Mouse (Mus musculus) MEL (cell line): ENCODE results near the gene Acad10. TPM values are rescaled to one million over a fixed set of nuclear protein-coding genes. Genes with fewer than 3 reads are reported as not detected.

ENCODE experiments used
- DNase-seq: peaks from one replicate; pipeline ENCODE4 v3.0.0; 2011; ENCODE audit warnings: low read depth, low spot score
- H3K27ac ChIP-seq: 2 replicates; pipeline ENCODE4 v1.5.1; 2012; ENCODE audit warnings: low read depth, mild to moderate bottlenecking, control low read depth, low read length, moderate library complexity; ENCODE audit not compliant: control insufficient read depth
- H3K27me3 ChIP-seq, 2 experiments: fragments of 150-350 bp in 1 of 2; sonication (generic) in 1 of 2; 2 replicates each; pipeline ENCODE4 v1.6.1; 2012; ENCODE audit warnings: low read length in 2 of 2, mild to moderate bottlenecking in 2 of 2, improper control_type of control experiment in 1 of 2, moderate library complexity in 1 of 2; ENCODE audit not compliant: insufficient read depth in 2 of 2, control insufficient read depth in 1 of 2
- H3K36me3 ChIP-seq, 2 experiments: 2 replicates each; pipeline ENCODE4 v1.6.1; 2012 to 2014; ENCODE audit warnings: low read length in 2 of 2, improper control_type of control experiment in 1 of 2, inconsistent platforms in 1 of 2, mild to moderate bottlenecking in 1 of 2; ENCODE audit not compliant: insufficient read depth in 2 of 2, control insufficient read depth in 1 of 2
- H3K4me1 ChIP-seq, 2 experiments: fragments of 150-350 bp in 1 of 2; sonication (generic) in 1 of 2; 2 replicates each; pipeline ENCODE4 v1.6.1; 2012; ENCODE audit warnings: low read length in 2 of 2, improper control_type of control experiment in 1 of 2, mild to moderate bottlenecking in 1 of 2; ENCODE audit not compliant: insufficient read depth in 2 of 2, control insufficient read depth in 1 of 2
- H3K4me3 ChIP-seq, 2 experiments: fragments of 150-350 bp in 1 of 2; sonication (generic) in 1 of 2; 2 replicates each; pipeline ENCODE4 v1.5.1; 2012; ENCODE audit warnings: low read depth in 2 of 2, low read length in 2 of 2, mild to moderate bottlenecking in 2 of 2, moderate library complexity in 2 of 2, control low read depth in 1 of 2, improper control_type of control experiment in 1 of 2; ENCODE audit not compliant: control insufficient read depth in 1 of 2, insufficient read depth in 1 of 2
- H3K79me2 ChIP-seq: 2 replicates; pipeline ENCODE4 v1.6.1; 2012; ENCODE audit warnings: mild to moderate bottlenecking, low read length, moderate library complexity; ENCODE audit not compliant: control insufficient read depth, poor library complexity, insufficient read depth
- H3K9ac ChIP-seq: 2 replicates; pipeline ENCODE4 v1.6.1; 2012; ENCODE audit warnings: low read depth, mild to moderate bottlenecking, control low read depth, low read length, moderate library complexity; ENCODE audit not compliant: control insufficient read depth, poor library complexity, severe bottlenecking
- H3K9me3 ChIP-seq: fragments of 150-350 bp; sonication (generic); replicated peaks from 2 replicates; pipeline ENCODE4 v1.6.1; 2012; ENCODE audit warnings: mild to moderate bottlenecking, low read length, improper control_type of control experiment, moderate library complexity; ENCODE audit not compliant: insufficient read depth
- EP300 ChIP-seq, 2 experiments: IDR thresholded peaks; 2 replicates each; pipeline ENCODE4 v1.6.1; 2011; ENCODE audit warnings: improper control_type of control experiment in 2 of 2, low read length in 2 of 2, low read depth in 1 of 2, mild to moderate bottlenecking in 1 of 2
- HCFC1 ChIP-seq: IDR thresholded peaks from 2 replicates; pipeline ENCODE4 v1.6.1; 2012; ENCODE audit warnings: low read depth, mild to moderate bottlenecking, inconsistent platforms, low read length, improper control_type of control experiment, moderate library complexity
- MAFK ChIP-seq: IDR thresholded peaks from 2 replicates; pipeline ENCODE4 v1.6.1; 2011; ENCODE audit warnings: low read depth, mild to moderate bottlenecking, low read length, improper control_type of control experiment, borderline replicate concordance
- MAX ChIP-seq: IDR thresholded peaks from 2 replicates; pipeline ENCODE4 v1.6.1; 2011; ENCODE audit warnings: low read length, improper control_type of control experiment
- MXI1 ChIP-seq: IDR thresholded peaks from 2 replicates; pipeline ENCODE4 v1.6.1; 2011; ENCODE audit warnings: mild to moderate bottlenecking, low read depth, low read length, improper control_type of control experiment
- MYC ChIP-seq: IDR thresholded peaks from 2 replicates; pipeline ENCODE4 v1.6.1; 2011; ENCODE audit warnings: low read depth, mild to moderate bottlenecking, low read length, improper control_type of control experiment, moderate library complexity
- POLR2AphosphoS5 ChIP-seq: IDR thresholded peaks from 2 replicates; pipeline ENCODE4 v1.6.1; 2012; ENCODE audit warnings: low read depth, borderline replicate concordance, mild to moderate bottlenecking, inconsistent platforms, low read length, moderate library complexity, mixed read lengths
- USF2 ChIP-seq, 2 experiments: IDR thresholded peaks; 2 replicates each; pipeline ENCODE4 v1.6.1; 2011 to 2012; ENCODE audit warnings: improper control_type of control experiment in 2 of 2, low read length in 2 of 2, borderline replicate concordance in 1 of 2, inconsistent platforms in 1 of 2, low read depth in 1 of 2, mild to moderate bottlenecking in 1 of 2; ENCODE audit not compliant: insufficient read depth in 1 of 2
- ZC3H11A ChIP-seq: IDR thresholded peaks from 2 replicates; pipeline ENCODE4 v1.6.1; 2012; ENCODE audit warnings: low read depth, mild to moderate bottlenecking, inconsistent platforms, low read length, improper control_type of control experiment
- ZNF384 ChIP-seq: IDR thresholded peaks from 2 replicates; pipeline ENCODE4 v1.6.1; 2012; ENCODE audit warnings: low read depth, mild to moderate bottlenecking, inconsistent platforms, low read length, improper control_type of control experiment
- polyA plus RNA-seq, 2 experiments: library from polyadenylated mRNA; stranded (reverse) in 1 of 2; unstranded in 1 of 2; fragments of >175 nt in 1 of 2; fragments of >200 nt in 1 of 2; gene quantifications; 2 replicates each; pipeline versions ENCODE4 v1.2.1 to v1.2.4; 2012; ENCODE audit warnings: low replicate concordance in 2 of 2, low read depth in 1 of 2; ENCODE audit not compliant: insufficient read length in 2 of 2, insufficient read depth in 1 of 2, missing spikeins in 1 of 2
- total RNA-seq: library from RNA; depleted of rRNA; stranded (reverse); fragments of 300-350 nt; gene quantifications from 2 replicates; pipeline ENCODE4 v1.2.3, GENCODE M21; 2012

Gene Acad10
- total and polyA plus RNA-seq, 3 experiments: 4.4 to 5.9 TPM; not detected in 1

- no peak for DNase-seq
- Histone ChIP-seq H3K9me3 (no peaks in the 10 kb centered on the region), H3K27me3 (no peaks in the 10 kb centered on the region), H3K4me1 (no peaks in the 10 kb centered on the region), H3K9ac (no peak overlapping the region), H3K79me2 (no peaks in the 10 kb centered on the region)
- TF ChIP-seq MAFK: no peak
- TF ChIP-seq USF2 (IDR thresholded peaks at IDR 0.05; ENCODE audit: borderline replicate concordance in 1 of 2, insufficient read depth in 1 of 2, low read depth in 1 of 2, low read length in 2 of 2): no peak
- TF ChIP-seq HCFC1: no peak
- no peak for TF ChIP-seq MYC
- TF ChIP-seq, all 39 proteins: peak for 0
- Histone ChIP-seq H3K36me3 (peaks cover 0 to 12% of the 10 kb centered on the region in 2 experiments; a peak in 1 of 4 replicates), H3K27ac (no peak overlapping the region), H3K4me3 (no peak overlapping the region)
Observed at GRCm38 (mm10) chr5:121686113-121686898, 26.0 kb upstream of the Acad10 start.

GRCm38 (mm10) chr5:121685495-121685894 is 25.2 kb upstream of the Acad10 start:
- no peaks in the 10 kb centered on the region for H3K9me3 ChIP-seq
- peaks cover 0 to 16% of the 10 kb centered on the region in 2 experiments; a peak in 1 of 4 replicates for H3K36me3 ChIP-seq
- no peaks in the 10 kb centered on the region for H3K27me3 ChIP-seq
- H3K4me3 ChIP-seq: no peak overlapping the region
- DNase-seq: no peak
- H3K4me1 ChIP-seq: no peaks in the 10 kb centered on the region
- no peaks in the 10 kb centered on the region for H3K79me2 ChIP-seq
- H3K27ac ChIP-seq: no peak overlapping the region
- no peak overlapping the region for H3K9ac ChIP-seq
- TF ChIP-seq ZNF384: no peak
- no peak for TF ChIP-seq POLR2AphosphoS5
- no peak for TF ChIP-seq MAX

GRCm38 (mm10) chr5:121682250-121682649 is 21.9 kb upstream of the Acad10 start:
- Histone ChIP-seq H3K27me3 (no peaks in the 10 kb centered on the region), H3K4me1 (no peaks in the 10 kb centered on the region), H3K79me2 (no peaks in the 10 kb centered on the region), H3K4me3 (no peak overlapping the region), H3K9ac (no peak overlapping the region), H3K27ac (no peak overlapping the region), H3K36me3 (peaks cover 0 to 21% of the 10 kb centered on the region in 2 experiments; a peak in 2 of 4 replicates), H3K9me3 (no peaks in the 10 kb centered on the region)
- peak; percentile 35 for DNase-seq
- TF ChIP-seq MXI1 (no peak), EP300 (IDR thresholded peaks at IDR 0.05; ENCODE audit: low read depth in 1 of 2, low read length in 2 of 2) (no peak), ZC3H11A (no peak)
